Mouse (Mus musculus) inflammation-experienced regulatory T-cells, adult 6 months (primary cell): Measurements from ENCODE around the gene Vmn2r3. TPM values are rescaled to one million over a fixed set of nuclear protein-coding genes. Genes with fewer than 3 reads are reported as not detected.
"Not testable (repeated sequence)": the region's sequence is repeated elsewhere in the genome, so short reads cannot be mapped to it uniquely, and the experiment has no call there.

Experiments used
- ATAC-seq: one replicate; pipeline ENCODE4 v1.8.0; 2017
- polyA plus RNA-seq, 3 experiments: library from polyadenylated mRNA; unstranded; fragments of 100-300 nt; shearing (Covaris generic); gene quantifications; one replicate each; pipeline ENCODE4 v1.2.1; 2017

Gene Vmn2r3
- under 1 TPM in 1 of 3 experiments, not detected in 2; 0.05 TPM for polyA plus RNA-seq

DNA sequence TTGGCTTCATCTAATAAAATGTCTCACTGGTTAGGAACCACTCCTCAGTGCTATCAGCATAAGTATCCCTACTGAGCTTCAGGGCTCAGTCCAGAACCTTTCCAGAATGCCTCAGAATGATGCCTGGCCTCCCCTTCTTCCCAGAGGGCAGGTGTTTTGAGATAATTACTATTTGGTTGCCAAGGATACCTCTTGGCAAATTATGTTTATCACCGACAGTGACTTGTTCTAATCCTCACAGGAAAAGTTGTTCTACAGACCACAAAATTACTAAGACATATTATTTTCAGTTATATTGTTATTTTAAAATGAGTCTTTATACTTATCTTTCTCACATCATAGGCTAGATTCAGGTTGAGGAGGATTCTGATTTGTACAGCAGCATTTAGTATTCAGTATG lies at the start of gene Vmn2r3:
Gene Vmn2r3, minus strand, starts transcription at position 101 of the 400 bp plus-strand sequence.
- ATAC-seq: no peak

DNA sequence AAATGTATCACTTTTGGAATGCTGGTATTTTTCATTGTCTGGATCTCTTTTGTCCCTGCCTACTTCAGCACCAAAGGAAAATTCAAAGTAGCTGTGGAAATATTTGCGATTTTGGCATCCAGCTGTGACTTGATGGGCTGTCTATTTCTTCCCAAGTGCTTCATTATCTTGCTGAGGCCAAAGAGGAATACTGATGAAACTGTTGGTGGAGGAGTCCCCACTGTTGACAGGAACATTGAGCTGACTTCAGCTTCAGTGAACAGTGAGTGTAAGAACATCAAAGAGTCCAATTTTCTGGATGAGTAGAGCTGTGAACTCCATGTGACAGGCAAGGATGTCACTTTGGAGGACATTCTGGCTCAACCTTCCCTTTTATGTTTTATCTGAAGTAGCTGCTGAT lies 43.0 kb upstream of the Vmn2r3 start:
- ATAC-seq: no peak

DNA sequence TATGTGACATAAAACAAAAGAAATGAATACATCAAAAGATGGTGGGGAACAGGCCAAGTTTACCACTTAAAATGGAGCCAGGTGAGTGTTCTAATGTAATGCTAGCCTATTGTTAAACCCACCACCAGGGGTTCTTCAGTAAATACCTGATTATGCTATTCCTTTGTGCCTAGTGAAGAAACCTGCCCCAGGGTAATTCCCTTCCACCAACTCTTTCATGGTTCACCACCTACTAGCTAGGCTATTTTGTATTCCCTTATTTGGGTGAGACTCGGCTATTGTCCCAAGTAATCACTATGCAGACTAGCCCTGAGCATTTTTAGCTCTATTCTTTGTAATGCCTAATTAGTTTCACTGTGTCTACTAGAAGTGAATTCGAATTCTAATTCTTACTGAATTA lies 32.3 kb upstream of the Vmn2r3 start:
- no peak for ATAC-seq

GRCm38 (mm10) chr3:64306799-64307198 lies 17.3 kb upstream of the Vmn2r3 start:
- no peak for ATAC-seq

DNA sequence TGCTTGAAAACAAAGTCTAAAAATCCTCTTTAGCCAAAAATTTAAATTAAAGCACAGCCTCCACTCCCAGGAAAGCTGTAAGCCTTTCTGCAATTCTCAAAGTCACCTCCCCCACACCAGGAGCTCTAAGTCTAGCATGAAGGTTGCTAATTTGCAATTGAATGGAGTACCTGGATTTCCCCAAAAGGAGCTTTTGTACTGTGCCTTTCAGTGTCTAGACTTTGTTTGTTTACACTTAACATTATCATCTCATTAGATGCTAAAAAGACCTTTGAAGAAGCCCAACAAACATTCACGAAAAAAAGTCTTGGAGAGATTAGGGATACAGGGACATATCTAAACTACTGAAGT lies 23.8 kb downstream of the Vmn2r3 start:
- no peak for ATAC-seq

DNA sequence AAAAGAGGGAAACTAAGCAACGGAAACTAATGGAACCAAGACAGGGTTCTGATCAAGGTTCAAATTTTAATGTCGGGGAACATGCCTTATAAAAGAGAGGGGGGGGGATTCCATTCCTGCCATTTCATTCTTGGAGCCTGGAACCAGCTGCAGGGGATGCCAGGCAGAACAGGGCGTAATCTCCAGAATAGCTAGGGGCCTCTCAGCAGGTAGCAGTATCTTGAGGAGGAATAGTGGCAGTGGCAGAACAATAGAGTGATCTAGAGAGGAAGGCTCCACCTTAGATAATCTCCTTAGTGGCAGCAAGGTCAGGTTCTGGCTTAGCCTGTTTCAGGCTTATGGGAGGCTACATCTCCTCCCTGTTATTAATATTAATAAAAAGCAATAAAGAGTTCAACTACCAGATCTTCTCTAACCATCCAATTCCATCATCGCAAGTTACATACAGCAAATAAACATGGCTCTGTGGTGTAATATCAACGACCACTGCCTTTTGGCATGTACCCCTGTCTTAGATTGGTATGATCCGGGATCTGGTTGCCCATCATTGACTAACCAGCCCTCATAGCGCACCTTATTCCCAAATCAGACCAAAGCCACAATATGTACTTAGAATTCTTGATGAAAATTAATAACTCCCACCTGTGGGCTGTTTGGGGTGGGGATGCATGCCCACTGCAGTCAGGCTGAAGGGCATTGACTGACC lies 24.3 kb downstream of the Vmn2r3 start:
- ATAC-seq: not testable (repeated sequence)

GRCm38 (mm10) chr3:64259582-64259981 lies 29.9 kb downstream of the Vmn2r3 start:
- no peak for ATAC-seq

DNA sequence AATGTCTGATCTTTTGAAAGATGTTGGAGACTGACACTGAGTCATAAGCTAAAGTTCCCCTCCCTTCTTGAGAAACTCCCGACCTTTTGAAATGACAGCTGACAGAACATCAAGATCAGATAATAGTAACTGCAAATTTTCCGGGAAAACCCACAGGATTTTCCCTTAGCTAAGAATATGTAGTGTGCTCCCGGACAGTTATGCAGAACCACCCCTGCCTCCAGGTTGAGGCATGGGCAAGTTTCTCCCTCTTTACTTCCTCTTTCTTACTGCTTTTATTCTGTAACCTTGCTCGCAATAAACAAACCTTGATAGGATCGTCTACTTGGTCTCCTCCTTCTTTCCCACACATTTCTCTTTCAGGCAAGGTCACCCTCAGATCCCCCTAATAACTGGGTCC lies 37.9 kb downstream of the Vmn2r3 start:
- ATAC-seq: no peak

- not testable (repeated sequence) for ATAC-seq
Measured at GRCm38 (mm10) chr3:64250461-64250860, 39.0 kb downstream of the Vmn2r3 start.

GRCm38 (mm10) chr3:64235459-64235858 lies 54.0 kb downstream of the Vmn2r3 start:
- not testable (repeated sequence) for ATAC-seq

- ATAC-seq: not testable (repeated sequence)
Measured at GRCm38 (mm10) chr3:64233655-64234054, 55.9 kb downstream of the Vmn2r3 start.

- no peak for ATAC-seq
Measured at GRCm38 (mm10) chr3:64227243-64227642, 62.3 kb downstream of the Vmn2r3 start.

Other genes with a start within 250 kb of the Vmn2r3 start
- gene Vmn2r1, start 208.2 kb downstream of the Vmn2r3 start, polyA plus RNA-seq: not detected
- not detected for gene Vmn2r2, start 147.8 kb downstream of the Vmn2r3 start, polyA plus RNA-seq
- not detected for gene Vmn2r4, start 125.7 kb upstream of the Vmn2r3 start, polyA plus RNA-seq
- gene Vmn2r5, start 220.1 kb upstream of the Vmn2r3 start, polyA plus RNA-seq: not detected